Mouse (Mus musculus) megakaryocyte, embryonic 14.5 days (primary cell): ENCODE data around the gene Ltv1.

ENCODE experiments used
- FLI1 ChIP-seq: IDR thresholded peaks from 2 replicates; pipeline ENCODE4 v1.6.1; 2012; ENCODE audit warnings: low read length, inconsistent platforms, mixed read lengths
- GATA1 ChIP-seq: IDR thresholded peaks from 3 replicates; pipeline ENCODE4 v1.6.1; 2012; ENCODE audit warnings: mixed read lengths, low read length, inconsistent platforms, borderline replicate concordance

DNA sequence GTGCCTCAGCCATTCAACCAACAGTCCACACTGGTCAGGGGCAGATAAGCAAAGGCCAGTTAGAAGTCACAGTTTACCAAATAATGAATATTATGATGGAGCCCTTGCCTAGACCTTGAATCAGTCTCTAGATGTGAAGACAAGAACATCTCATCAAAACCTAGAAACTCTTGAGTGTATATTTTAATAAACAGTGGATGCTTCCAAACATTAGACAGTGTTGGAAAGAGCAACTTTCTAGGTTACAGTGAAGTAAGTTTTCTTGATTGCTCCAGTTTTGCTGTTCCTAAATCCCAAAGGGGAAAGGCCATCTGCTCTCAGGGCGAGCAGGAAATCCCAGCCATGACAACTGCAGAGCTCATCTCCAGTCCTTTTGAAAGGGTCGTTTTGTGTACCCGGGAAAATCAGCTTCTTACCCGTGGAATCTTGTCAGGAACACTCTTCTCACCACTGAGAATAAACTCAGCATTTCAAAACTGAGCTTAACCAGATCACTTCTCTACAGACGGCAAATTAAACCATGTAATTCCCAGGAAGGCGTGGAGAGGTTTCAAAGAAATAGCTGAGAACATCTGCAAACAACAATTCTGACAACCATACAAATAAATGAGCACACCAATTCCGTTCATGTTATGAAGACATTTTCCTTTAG is 14.9 kb downstream of the Ltv1 start, which contains the start of gene Zc2hc1b:
- TF ChIP-seq GATA1 (no peak), FLI1 (no peak)
